Mouse (Mus musculus): ENCODE results near the gene Utp20.

GRCm38 (mm10) chr10:88732309-88732622, 94.3 kb downstream of the Utp20 start:
- TF ChIP-seq CTCF (IDR thresholded peaks at IDR 0.05; ENCODE audit: control insufficient read depth, insufficient read depth, insufficient replicate concordance, low read depth, low read length) (no peak), POLR2A (IDR thresholded peaks at IDR 0.05; ENCODE audit: control insufficient read depth, low read depth, low read length) (no peak)
